Mouse (Mus musculus): ENCODE measurements around the gene Lst1. TPM values are rescaled to one million over a fixed set of nuclear protein-coding genes. Genes with fewer than 3 reads are reported as not detected.

Gene Lst1
- total and polyA plus RNA-seq, 3 experiments: 2.9 to 8.5 (median 8.4) TPM

- no peak for TF ChIP-seq CTCF (conservative IDR thresholded peaks at IDR 0.05 in 1 of 2, IDR thresholded peaks at IDR 0.05 in 1 of 2; ENCODE audit: low read depth in 2 of 2, low read length in 2 of 2)
- TF ChIP-seq UBTF (IDR thresholded peaks at IDR 0.05; ENCODE audit: low read depth, low read length): peak; percentile 93
- TF ChIP-seq ZKSCAN1 (IDR thresholded peaks at IDR 0.05; ENCODE audit: borderline replicate concordance, low read depth, low read length): no peak
- TF ChIP-seq ELF1 (IDR thresholded peaks at IDR 0.05; ENCODE audit: low read depth, low read length): no peak
- TF ChIP-seq CHD1 (IDR thresholded peaks at IDR 0.05; ENCODE audit: low read depth, low read length): no peak
- no peak for TF ChIP-seq USF1 (IDR thresholded peaks at IDR 0.05; ENCODE audit: low read depth, low read length)
- TF ChIP-seq TCF12 (IDR thresholded peaks at IDR 0.05; ENCODE audit: low read depth, low read length): peak; percentile 16; the same call in 1 of the 2 replicates
- no peak for TF ChIP-seq NELFE (IDR thresholded peaks at IDR 0.05; ENCODE audit: low read depth, low read length)
- no peak for TF ChIP-seq JUND (conservative IDR thresholded peaks at IDR 0.05; ENCODE audit: low read depth, low read length)
- TF ChIP-seq SMC3 (IDR thresholded peaks at IDR 0.05; ENCODE audit: low read depth, low read length): no peak
- peak; percentile 46; the same call in 1 of the 2 replicates for TF ChIP-seq BHLHE40 (IDR thresholded peaks at IDR 0.05; ENCODE audit: low read depth, low read length)
- no peak for TF ChIP-seq ZC3H11A (IDR thresholded peaks at IDR 0.05; ENCODE audit: low read depth, low read length)
- peak; percentile 59 for TF ChIP-seq EP300 (IDR thresholded peaks at IDR 0.05; ENCODE audit: low read length)
- TF ChIP-seq KAT2A (IDR thresholded peaks at IDR 0.05; ENCODE audit: insufficient replicate concordance, low read length): no peak
- TF ChIP-seq MXI1 (IDR thresholded peaks at IDR 0.05; ENCODE audit: low read depth, low read length): no peak
- TF ChIP-seq POLR2A (IDR thresholded peaks at IDR 0.05; ENCODE audit: low read depth, low read length): no peak
- TF ChIP-seq MYC (IDR thresholded peaks at IDR 0.05; ENCODE audit: low read depth, low read length): 0 out of 2 replicates have a peak, but pooled peaks have one; percentile 57
- peak; percentile 39; the same call in 1 of the 2 replicates for TF ChIP-seq MEF2A (IDR thresholded peaks at IDR 0.05; ENCODE audit: borderline replicate concordance, low read depth, low read length)
- TF ChIP-seq PAX5 (IDR thresholded peaks at IDR 0.05; ENCODE audit: low read length): no peak
- TF ChIP-seq ZNF384 (IDR thresholded peaks at IDR 0.05; ENCODE audit: low read depth, low read length): peak; percentile 82
- TF ChIP-seq POLR2AphosphoS2 (IDR thresholded peaks at IDR 0.05; ENCODE audit: low read depth, low read length): no peak
- TF ChIP-seq USF2 (conservative IDR thresholded peaks at IDR 0.05; ENCODE audit: low read depth, low read length): no peak
- no peak for TF ChIP-seq SIN3A (IDR thresholded peaks at IDR 0.05; ENCODE audit: low read length)
- no peak for TF ChIP-seq JUN (IDR thresholded peaks at IDR 0.05; ENCODE audit: insufficient read depth, low read depth, low read length)
- peak; percentile 95 for TF ChIP-seq TBP (conservative IDR thresholded peaks at IDR 0.05; ENCODE audit: low read depth, low read length)
- no peak for TF ChIP-seq CHD2 (IDR thresholded peaks at IDR 0.05; ENCODE audit: low read length)
- no peak for TF ChIP-seq NRF1 (IDR thresholded peaks at IDR 0.05; ENCODE audit: low read depth, low read length)
- no peak for TF ChIP-seq MAZ (IDR thresholded peaks at IDR 0.05; ENCODE audit: low read depth, low read length)
- TF ChIP-seq MAFK (IDR thresholded peaks at IDR 0.05; ENCODE audit: insufficient replicate concordance, low read length): no peak
- TF ChIP-seq GABPA (IDR thresholded peaks at IDR 0.05; ENCODE audit: insufficient replicate concordance, low read depth, low read length): no peak
- TF ChIP-seq ETS1 (conservative IDR thresholded peaks at IDR 0.05; ENCODE audit: low read depth, low read length): peak; percentile 36; the same call in 1 of the 2 replicates
- TF ChIP-seq IRF4 (IDR thresholded peaks at IDR 0.05; ENCODE audit: low read depth, low read length): peak; percentile 55; the same call in 1 of the 2 replicates
- TF ChIP-seq MAX (IDR thresholded peaks at IDR 0.05; ENCODE audit: low read length): no peak
- TF ChIP-seq HCFC1 (IDR thresholded peaks at IDR 0.05; ENCODE audit: low read depth, low read length): no peak
- TF ChIP-seq ZMIZ1 (IDR thresholded peaks at IDR 0.05; ENCODE audit: low read depth, low read length): no peak
- TF ChIP-seq RCOR1 (conservative IDR thresholded peaks at IDR 0.05; ENCODE audit: low read depth, low read length): no peak
- TF ChIP-seq RAD21 (IDR thresholded peaks at IDR 0.05; ENCODE audit: low read depth, low read length): no peak
- TF ChIP-seq E2F4 (IDR thresholded peaks at IDR 0.05; ENCODE audit: insufficient replicate concordance, low read depth, low read length): no peak
- no peaks in the 10 kb centered on the region for H3K9me3 ChIP-seq (replicated peaks; ENCODE audit: low read length)
- no peak for DNase-seq (ENCODE audit: extremely low read depth)
- peak overlapping the region; percentile 87; the same call in 1 of the 2 replicates for H3K4me2 ChIP-seq (ENCODE audit: insufficient read depth, low read depth, poor library complexity, severe bottlenecking)
- no peak overlapping the region for H3K4me3 ChIP-seq (replicated peaks in 1 of 3; ENCODE audit: low read depth in 2 of 3, low read length in 2 of 3, poor library complexity in 1 of 3)
- peaks cover 32 to 47% of the 10 kb centered on the region in 2 experiments for H3K4me1 ChIP-seq (ENCODE audit: control insufficient read depth in 1 of 2, insufficient read depth in 2 of 2)
- H3K79me2 ChIP-seq (replicated peaks; ENCODE audit: control insufficient read depth, extremely low read depth, insufficient read depth, poor library complexity, severe bottlenecking): no peaks in the 10 kb centered on the region; the same call in 1 of the 2 replicates
- H3K27ac ChIP-seq (ENCODE audit: insufficient read depth, low read depth): peak overlapping the region; percentile 96
- no peaks in the 10 kb centered on the region for H3K27me3 ChIP-seq (replicated peaks)
- H3K9ac ChIP-seq (ENCODE audit: insufficient read depth, low read depth): peak overlapping the region; percentile 71; the same call in 1 of the 2 replicates
- dilution Hi-C loops (cut with MboI; ENCODE audit: extremely low pct_ligation_motif_present, extremely low pct_unique_long_range_greater_than_20kb, low sequenced_read_pairs) (no loop called here), in situ Hi-C loops (cut with MboI; ENCODE audit: low pct_ligation_motif_present, low pct_unique_long_range_greater_than_20kb, low sequenced_read_pairs) (no loop called here)
- no peaks in the 10 kb centered on the region for H3K36me3 ChIP-seq (replicated peaks in 1 of 2; ENCODE audit: control insufficient read depth in 1 of 2, insufficient read depth in 1 of 2, low read length in 1 of 2)
Measured at GRCm38 (mm10) chr17:35192924-35193323, 4.7 kb upstream of the Lst1 start.

All from CH12.LX (cell line).